Mouse (Mus musculus) gastrocnemius, adult 8-10 months (tissue): Measurements from ENCODE around the gene Aggf1. TPM values are rescaled to one million over a fixed set of nuclear protein-coding genes. Genes with fewer than 3 reads are reported as not detected.

Experiments used
- DNase-seq, 2 experiments: peaks; one replicate each; pipeline ENCODE4 v3.0.0; 2022; ENCODE audit warnings: low spot score in 2 of 2
- total RNA-seq, 4 experiments: library from RNA; stranded (reverse); gene quantifications; 2 replicates each; pipeline ENCODE4 v1.2.4; 2022

Aggf1 gene
- total RNA-seq, 4 experiments from 2014 or later, result 15.6 to 19.1 (median 17.5) TPM

DNA sequence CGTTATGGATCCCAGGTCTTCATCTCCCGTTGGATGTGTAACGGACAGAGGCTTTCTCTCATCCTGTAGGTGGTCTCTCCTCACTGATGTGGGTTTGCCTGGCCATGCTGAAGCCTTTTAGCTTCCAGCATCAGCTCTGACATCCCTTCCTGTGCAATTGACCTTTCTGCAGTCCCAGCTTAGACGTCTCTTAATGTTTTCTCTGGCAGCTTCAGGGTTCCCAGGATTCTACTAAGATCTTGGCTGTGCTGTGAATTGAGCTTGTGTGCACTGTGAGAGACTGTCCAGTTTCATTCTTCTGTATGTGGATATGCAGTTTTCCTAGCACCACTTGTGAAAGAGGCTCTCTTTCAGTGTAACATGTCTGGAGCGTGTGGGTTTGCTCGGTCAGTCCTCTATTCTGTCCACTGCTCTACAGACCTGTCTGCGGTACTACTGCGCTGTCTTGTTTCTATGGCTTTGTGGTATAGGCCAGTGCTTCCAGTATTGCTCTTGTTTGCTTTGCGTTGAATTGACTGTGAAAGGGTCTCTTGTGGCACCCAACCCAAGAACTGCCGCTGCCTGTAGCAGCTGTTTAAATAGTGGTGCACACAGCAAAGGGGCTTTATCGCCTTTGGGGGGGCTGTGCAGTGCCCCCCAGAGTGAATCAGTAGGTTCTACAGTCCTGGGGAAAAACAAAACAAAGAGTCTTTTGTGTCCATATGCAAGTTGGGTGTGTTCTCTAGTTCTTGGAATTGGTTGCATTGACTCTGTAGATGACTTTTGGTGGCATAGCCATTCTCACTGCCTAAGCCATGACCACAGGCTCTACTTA is 42.9 kb downstream of the Aggf1 start:
- DNase-seq, result no peak

DNA sequence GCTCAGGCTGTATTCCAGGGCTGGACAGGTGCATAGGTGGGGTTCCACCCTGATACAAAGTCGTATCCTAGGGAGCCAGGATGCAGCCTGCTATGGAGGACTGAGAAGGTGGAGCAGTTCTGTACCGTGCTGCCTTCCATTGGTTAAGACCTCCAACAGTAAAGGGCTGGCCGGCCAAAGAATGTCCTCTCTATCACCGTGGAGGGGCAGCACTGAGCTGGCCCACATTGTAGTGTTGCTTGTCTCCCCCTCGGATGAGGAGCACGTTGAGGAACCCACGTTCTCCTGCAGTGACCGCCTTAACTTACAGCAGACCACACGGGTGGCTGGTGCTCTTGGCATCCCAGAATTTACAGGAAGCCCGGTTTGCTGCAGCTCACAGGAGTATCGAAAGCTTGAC is 44.6 kb downstream of the Aggf1 start:
- DNase-seq, result no peak

DNA sequence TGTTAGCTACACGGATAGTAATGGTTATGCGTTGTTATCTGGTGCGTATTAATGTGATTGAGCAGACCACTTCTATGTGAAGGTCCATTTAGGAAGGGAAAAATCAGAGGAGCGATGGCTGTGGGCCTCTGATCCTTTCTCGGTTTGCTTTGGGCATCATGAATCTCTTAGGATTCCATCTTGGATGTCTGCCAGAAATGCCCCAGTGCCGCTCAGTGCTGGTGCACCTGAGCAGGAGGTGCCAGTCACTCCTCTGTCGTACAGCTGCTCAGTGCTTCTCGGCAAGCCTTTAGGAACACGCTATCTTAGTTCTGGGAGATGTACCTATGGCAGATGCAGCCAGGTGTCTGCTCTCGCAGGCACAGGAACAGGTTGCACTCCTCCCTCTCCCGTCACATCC is 46.4 kb downstream of the Aggf1 start:
- no peak for DNase-seq

DNA sequence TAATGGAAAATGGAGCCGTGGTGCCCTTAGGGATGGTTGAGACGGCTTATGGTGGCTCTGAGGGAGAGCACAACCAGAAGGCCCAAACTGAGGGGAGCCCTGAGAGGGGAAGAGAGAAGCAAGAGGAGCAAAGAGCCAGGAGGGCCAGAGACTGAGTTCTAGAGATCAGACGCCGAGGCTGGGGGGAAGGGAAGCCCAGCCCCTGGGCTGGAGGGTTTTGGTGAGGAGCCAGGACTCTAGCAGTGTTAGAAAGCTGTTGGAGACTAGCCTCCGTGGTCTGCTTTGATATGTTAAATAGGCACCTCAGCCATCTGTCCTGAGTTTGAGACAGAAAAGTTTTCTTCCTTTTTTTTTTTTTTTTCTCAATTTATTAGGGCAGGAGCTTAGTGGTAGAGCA is 47.8 kb downstream of the Aggf1 start:
- no peak for DNase-seq

DNA sequence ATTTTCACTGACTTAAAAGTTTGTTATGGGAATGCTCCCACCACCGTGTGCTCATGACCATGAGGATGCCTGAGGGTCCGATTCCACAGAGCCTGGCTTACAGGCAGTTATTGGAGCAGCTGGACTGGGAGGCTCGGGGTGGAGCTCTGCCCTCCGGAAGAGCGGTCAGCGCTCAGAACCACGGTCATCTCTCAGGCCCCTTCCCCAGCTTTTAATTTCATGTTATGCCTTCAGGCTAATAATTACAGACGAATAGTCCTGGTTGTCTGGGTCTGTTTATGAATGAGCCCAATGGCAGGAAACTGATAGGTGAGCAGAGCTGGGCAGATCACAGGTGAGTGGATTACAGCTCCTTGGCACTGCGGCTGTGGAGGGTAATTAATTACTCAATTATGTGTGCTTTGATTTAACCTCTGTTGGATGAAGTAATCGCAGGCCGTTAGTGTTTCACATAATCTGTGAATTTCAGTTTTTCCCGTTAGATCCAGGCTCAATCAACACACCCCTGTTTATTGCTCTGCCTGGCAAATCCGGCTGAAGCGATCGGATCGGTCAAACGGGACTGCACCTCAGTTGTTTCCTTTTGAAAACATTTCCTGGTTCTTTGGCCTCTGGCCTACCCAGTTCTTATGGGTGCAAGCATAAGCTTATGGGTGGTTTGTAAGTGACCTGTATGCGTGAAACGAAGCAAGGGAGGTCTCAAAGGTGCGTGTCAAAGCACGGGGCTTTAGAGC is 48.4 kb downstream of the Aggf1 start:
- DNase-seq, result no peak

DNA sequence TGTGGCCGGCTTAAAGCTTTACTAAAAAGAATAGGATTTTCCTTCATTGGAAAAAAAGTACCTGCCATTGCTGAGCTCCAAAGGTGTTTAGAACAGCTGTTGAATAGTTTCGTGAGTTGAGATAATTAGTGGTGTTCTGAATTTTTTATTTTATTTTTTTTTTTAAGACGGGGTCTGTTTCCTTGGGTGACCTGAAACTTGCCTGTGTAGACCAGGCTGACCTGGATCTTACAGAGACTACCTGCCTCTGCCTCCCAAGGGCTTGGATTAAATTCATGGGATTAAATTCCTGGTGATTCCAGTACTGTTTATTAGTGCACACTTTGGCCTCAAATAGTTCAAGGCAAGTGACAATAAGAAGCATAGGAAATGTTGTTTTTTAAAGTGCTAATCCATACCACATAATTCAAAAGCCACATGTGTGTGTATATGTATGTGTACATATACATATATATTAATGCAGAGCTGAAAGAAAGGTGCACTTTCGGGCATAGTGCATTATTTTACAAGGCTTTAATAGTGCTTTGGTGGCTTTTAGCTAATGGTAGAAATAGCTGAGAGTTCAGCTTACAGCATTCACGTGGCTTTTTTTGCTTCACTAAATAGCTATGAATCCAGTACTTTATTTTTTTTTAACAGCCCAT is 49.1 kb downstream of the Aggf1 start:
- no peak for DNase-seq

DNA sequence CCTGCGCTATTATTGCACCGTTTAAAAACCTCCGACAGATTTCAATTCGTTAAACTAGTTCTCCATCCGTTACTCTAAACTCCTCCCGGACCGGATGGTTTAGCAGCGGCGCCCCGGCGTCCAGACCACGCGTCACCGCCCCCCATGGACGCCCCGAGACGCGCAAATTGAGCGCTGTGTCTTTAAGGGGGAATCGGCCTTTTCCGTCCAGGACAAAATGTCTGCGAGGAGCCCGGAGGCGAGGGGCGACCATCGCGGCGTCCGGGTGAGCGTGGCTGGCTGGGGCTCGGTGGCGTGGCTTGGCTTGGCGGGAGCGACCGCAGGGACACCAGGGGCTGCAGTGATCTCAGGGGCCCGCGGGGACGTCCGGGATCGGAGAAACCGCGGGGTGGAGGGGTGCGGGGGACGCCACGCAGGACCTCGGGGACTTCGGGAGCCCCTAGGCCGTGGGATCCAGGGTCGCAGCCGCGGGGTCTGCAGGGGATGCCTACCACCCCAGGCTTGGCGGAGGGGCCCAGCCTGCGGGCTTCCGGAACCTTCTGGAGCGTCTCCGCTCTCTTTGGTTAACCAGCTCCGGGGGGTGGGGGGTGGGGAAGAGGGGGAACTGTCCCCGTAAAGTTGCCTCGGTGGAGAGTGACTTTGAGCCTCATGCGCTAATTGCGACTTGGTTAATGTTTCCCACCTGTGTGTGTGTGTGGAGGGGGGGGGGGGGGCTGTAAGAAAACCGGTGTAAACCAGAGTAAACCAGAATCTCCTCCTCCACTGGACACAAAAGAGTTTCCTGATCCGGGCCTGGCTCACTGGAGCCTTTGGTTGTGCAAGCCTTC is 49.9 kb downstream of the Aggf1 start:
- peak; percentile 6 to 22 for DNase-seq

DNA sequence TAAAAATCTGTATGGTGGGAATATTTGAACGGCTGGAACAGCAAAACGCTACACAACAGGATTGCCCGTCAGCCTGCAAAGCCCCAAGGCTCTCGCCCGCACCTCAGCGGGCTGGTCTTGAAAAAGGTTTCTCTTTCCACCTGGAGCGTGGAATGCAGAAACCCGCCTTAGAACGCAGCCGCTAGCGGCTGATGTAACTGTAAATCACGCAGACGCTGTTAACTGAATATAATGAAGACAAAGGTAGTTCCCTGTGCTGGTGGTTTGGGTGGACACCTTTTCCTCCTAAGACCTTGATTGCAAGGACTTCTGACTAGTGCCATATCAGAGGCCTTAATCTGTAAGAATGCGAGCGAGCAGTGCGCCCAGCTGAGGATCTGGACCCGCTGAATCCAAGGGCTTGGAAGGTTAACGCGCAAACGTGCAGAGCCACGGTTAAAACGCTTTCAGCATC is 50.5 kb downstream of the Aggf1 start:
- DNase-seq, result no peak

DNA sequence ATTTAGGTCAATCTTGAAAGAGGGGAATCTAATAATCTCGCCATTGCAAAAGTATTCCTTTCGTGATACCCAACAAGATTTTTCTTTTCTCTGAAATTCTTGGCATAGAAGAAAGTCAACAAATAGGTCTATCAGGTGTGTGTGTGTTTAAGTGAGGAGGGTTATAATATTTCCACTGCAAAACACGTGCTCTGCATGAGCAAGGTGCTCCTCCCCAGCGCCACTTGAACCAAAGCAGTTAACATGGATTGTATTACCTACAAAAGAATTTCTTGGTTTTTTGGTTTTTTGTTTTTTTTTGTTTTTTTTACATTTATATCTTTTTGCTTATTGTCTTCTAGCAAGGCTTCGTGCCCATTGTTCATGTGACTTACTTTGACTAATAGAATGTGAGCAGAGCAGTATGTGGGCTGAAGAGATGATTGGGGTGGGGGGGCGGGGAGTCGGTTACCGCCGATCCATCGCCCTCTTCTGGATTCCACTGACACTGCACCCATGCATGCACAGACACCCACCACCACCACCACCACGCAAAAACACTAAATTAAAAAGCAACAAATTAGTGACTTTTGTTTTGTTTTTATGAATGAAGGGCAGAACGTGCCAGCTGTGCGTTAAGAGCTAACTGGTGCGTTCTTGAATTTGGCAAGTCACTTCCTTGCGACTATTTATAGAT is 51.1 kb downstream of the Aggf1 start:
- DNase-seq, result no peak

DNA sequence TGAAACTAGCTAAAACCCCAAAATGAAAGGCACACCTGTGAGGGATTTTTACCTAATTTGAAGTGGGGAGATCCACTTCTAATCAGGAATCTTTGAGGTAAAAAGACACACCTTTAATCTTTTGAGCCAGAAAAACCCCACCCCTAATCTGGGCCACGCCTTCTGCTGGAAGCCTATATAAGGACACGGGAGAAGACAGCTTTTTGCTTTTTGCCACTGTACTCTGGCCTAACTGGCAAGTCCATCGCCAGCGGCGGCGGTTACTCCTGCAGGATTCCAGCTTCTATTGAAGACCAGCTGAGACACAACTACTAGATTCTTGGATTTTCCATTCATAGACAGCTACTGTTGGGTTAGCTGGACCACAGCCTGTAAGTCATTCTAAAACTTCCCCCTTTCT is 51.8 kb downstream of the Aggf1 start, which contains the start of gene Zbed3:
Zbed3 (plus strand) TSS at position 213 of the 400 bp plus-strand sequence.
- no peak for DNase-seq

DNA sequence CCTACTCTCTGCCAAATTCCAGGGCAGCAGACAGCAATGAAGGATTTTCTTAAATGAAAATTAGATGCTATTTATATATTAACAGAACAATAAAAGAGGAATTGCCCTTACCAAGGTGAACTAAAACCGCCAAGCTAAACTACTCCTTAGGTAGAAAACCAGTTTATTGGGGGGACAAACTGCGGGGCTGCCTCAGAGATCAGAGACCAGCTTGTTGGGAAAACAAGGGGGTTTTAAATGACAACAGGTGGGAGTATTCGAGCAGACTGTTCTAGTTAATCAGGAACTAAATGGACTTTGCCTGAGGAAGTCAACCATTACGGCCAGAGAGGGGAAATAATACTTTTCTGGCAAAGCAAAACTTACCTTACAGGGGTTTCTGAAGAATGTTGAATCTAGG is 54.7 kb downstream of the Aggf1 start:
- DNase-seq, result no peak

DNA sequence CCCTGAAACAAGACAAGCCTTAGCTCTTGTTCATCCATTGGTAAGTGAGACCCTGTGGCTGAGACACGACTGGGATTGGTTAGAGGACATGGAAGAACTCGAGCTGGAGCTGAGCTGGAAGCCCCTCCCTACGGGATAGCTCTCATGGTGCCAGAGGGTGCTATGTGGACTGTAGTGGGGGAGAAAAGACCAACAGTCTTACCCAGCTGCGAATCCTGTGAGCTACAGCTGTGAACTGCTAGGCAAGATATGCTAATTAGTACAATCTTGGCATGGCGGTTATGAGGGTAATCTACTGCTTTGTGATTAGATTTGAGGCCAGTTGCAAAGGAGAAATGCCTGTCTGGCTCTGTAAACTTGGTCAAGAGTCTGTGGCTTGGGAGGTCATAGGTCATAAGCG is 56.0 kb downstream of the Aggf1 start:
- no peak for DNase-seq

DNA sequence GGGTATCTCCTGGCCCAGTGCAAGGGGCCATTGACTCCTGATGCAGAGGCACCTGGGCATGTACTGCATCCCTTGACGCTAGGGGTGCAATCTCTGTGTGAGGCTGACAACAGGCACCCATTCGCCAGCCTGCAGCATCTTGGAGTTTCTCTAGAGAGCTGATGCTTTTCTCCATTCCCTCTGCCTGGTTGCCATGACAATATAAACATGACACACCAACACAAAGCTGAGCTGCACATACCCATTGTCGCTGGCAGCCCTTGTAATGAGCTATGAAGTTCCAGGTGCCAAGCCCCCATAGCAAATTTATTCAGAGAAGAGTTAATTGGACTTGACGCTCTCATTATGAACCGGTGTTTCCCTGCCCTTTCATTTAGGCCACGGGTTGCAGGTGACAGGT is 63.1 kb downstream of the Aggf1 start:
- no peak for DNase-seq

DNA sequence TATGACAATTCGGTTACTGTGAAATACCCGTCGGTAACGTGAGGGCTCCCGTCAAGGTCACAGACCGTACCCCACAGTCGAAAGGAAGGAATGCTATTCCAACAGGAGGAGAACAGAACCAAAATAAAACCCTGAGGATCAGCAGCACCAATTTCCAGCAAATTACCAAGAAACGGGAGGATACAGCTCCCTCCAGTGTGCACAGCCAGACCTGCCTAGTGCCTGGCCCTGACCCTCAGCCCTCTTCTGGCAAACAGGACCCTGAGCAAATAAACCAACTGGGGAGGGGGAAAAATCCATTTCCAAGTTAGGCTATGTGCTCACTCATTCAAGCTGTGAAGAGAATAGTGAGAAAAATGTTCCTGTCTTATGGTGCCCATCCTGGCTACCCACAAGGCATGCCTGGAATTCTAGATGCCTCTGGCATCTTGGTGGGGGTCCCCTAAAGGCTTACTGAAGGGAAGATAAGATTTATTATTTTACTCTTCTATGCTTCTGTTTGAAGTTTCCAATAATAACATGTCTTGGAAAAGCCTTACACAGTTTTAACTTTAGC is 68.0 kb downstream of the Aggf1 start:
- DNase-seq, result no peak

DNA sequence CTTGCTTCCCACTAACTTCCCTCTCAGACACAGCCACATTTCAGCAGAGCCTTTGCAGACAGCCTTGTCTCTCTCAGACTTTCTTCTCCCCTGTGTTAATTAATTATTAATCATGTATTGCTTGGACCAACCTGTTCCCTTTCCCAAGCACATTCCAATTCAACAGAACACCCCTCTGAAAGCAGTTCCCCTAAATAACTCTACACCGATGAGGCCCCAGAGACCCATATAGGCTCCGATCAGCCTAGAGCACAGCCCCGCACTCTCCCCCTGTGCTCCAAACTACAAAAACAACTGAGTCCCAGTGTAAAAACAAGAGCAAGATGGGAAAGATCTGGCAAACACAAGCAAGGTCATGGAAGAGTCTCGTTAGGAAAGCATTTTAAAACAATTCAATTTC is 68.6 kb downstream of the Aggf1 start:
- DNase-seq, result no peak

Other genes with a start within 250 kb of the Aggf1 start
- gene Pde8b, start 125.0 kb downstream of the Aggf1 start, total RNA-seq, result 1 to 10 TPM in 3 of 4 experiments, under 1 TPM in 1; 0.94 to 4.4 (median 1.7) TPM
- 1 to 10 TPM; 3.2 to 5.3 (median 4.2) TPM for gene Zbed3, start 51.7 kb downstream of the Aggf1 start, total RNA-seq
- gene Crhbp, start 69.6 kb upstream of the Aggf1 start, total RNA-seq, result not detected
- 1 to 10 TPM in 2 of 4 experiments, not detected in 2; 1.2 to 1.6 TPM for gene S100z, start 103.4 kb upstream of the Aggf1 start, total RNA-seq
- under 1 TPM; 0.13 to 0.99 (median 0.24) TPM for gene F2rl1, start 149.9 kb upstream of the Aggf1 start, total RNA-seq
- 1 to 10 TPM; 2.6 to 7.7 (median 3.5) TPM for gene F2r, start 243.1 kb upstream of the Aggf1 start, total RNA-seq